Mouse (Mus musculus) v-Abl transformed pro-B cells (cell line): ENCODE measurements around the gene Adm.

Experiments
- in situ Hi-C, 2 experiments: fragments of 400-800 bp; cut with MboI; formaldehyde crosslinking; loops; one replicate each; pipeline ENCODE4 v1.15.1; 2025; ENCODE audit not compliant: unreplicated experiment in 2 of 2

Adm gene

DNA sequence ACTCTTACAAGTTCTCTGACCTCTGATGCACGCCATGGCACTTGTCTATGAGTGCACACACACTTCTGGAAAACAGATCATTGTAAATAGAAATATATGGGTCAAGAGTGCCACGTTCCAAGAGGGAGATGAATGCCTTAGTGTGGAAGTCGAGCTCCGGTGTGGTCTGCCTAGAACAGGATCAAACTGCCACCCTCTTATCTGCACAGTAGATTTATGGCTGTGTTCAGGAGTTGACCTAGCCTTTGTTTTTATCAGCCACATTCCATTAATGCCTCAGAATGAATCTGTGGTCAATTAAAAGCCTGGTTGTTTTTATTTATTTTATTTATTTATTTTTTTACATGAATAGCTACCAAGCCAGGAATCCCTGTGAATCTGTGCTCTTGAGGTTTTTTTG lies 23.0 kb downstream of the Adm start:
- in situ Hi-C loops = no loop called here

DNA sequence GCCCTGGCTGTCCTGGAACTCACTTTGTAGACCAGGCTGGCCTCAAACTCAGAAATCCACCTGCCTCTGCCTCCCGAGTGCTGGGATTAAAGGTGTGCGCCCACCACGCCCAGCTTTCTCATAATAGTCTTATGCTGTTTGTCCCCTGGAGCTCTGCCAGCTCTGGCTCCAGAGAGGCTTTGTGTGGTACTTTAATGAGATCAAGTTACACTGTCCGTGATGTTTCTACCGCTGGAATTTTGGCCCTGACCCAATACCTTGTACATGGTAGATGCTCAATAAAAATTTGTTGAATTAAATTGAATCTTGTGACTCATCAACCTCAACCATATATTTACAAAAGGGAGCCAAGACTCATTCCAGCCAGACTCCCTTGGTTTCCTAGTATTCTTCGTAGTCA lies 23.6 kb downstream of the Adm start:
- in situ Hi-C loops = no loop called here

DNA sequence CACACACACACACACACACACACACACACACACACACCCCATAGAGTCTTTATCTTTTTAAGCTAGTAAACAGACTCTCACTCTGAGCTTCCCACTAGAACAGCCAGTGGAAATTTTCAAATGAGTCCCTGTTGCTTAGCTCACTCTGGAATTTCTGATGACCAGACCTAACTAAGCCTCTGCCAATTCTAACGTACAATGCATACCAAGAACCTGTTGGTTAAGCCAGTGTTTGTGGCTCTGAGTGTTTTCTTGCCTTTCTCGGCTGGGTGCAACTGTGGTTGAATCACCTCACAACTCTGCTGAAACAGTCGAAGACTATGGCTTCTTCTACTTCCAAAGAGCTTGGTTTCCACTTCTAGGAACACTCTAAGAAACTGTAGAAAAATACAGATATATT lies 27.8 kb downstream of the Adm start:
- in situ Hi-C loops = no loop called here

DNA sequence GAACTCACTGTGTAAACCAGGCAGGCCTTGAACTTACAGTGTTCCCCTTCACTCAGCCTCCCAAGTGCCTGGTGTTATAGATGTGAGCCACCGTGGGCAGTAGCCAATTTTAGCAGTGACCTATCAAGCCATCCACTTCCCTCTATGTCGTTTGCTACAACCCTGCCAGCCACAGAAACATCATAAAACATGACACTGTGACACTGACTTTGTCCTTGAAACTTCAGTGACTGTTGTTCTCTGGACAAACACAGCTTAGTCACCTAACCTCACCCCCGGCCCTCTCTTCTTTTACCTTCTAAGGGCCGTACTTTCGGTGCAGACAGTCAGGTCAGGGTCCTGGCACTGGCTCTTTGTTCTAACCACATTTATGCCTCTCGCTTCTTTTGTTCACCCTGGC lies 28.5 kb downstream of the Adm start:
- in situ Hi-C loops = no loop called here

DNA sequence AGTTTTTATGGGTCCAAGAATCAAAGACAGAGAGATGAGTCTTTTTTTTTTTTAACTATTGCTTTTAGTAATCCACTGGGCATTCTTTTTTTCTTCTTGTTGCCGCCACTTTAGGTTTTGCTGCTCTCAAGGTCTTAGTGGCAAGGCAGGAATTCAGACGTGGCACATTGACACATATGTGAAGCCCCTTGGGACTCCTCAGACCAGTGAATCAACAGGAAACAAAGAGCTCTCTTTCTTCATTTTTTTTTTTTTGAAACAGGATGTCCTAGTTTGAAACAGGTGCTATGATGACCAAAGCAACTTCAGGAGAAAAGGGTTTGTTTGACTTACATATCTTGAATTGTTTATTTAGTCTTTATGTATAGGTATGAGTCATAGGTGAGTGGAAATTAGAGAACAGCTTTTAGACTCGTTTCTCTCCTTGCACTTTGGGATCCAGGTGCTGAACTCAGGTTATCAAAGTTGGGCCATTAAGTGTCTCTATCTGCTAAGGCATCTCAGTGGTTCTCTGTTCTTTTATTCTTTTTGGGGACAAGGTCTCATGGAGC lies 31.0 kb downstream of the Adm start:
- in situ Hi-C loops = no loop called here

DNA sequence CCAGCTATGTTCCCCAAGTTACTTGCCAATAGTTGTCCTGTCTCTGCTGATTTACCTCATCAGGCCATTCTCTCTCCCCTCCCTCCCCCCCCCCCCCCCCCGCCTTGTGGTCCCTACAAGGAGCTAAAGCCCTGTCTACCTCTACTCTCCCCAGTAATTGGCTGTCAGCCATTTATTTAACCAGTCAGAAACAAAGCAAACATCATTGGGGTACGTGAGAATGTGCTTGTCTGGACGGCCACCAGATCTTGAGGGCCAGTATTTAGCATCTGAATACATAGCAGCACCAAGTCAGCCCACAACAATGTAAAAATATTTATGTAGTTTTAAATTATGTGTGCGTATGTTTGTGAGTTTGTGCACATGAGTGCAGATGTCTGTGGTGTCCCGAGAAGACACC lies 39.1 kb downstream of the Adm start:
- in situ Hi-C loops = no loop called here

DNA sequence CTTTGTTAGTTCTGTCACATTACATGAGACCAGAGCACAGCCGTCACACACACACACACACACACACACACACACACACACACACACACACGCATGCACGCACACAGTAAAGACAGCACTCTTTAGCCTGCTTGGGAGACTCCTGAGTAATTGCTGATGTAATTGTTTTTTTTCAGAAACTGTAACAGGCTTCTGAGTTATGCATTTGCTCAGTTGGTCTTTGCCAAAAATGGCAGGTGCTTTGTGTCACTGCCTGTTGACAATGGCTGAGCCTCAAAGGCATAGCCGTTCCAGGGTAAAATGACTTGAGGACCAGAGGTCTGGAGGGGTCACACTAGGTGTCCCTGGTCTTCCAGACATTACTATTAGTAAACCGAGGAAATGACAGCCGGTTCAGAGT lies 40.8 kb downstream of the Adm start:
- in situ Hi-C loops = no loop called here

DNA sequence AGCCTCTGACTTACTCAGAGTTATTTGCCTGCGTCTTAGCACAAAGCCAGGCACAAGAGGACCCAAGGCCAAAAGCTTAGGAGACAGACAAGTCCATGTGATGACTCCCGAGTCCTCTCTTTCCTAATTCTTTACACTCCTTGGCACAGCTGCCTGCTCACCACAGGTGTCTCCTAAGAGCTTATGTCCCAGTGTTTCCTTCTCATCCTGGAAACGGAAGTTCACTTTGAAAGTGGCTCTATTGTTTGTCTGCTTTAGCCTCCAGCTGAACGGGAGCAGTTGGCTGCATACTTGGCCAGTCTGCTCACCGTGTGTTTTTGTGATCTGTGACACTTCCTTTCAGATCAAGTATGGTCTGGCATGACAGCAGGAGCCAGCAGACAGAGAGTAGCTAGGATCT lies 41.3 kb downstream of the Adm start:
- in situ Hi-C loops = no loop called here

DNA sequence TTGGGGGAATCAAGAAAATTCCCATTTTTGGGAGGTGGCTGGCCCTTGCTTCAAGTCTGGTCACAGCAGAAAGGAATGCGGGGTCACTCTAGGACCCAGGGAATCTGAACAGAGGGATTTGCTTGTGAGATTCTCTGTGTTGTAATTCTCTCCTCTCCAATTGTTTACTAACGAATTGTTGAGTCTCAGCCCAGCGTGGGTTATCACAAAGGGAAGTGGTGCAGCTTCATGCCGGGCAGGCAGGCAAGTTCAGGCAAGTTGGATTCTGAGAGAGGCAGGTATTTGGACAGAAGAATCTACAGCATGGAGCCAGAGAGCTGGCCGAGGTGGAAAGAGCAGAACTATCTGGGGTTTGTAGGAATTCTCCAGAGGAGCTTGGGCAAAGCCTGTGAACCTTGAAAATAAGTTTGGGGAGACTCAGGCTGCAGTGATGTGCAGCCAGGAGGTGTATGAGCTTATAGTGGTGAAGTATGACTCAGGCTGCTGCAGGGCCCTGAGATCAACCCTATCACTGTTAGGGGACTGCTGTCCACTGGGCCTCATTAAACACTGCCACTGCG lies 43.7 kb downstream of the Adm start:
- in situ Hi-C loops = no loop called here
